Mouse (Mus musculus) cortical plate, adult 2 months (tissue): Measurements from ENCODE around the gene Kif1b.

Experiments used
- CTCF ChIP-seq: fragments of 200-500 bp; IDR thresholded peaks from 2 replicates; pipeline ENCODE4 v1.5.1; 2011; ENCODE audit warnings: mild to moderate bottlenecking, control low read depth, low read length; ENCODE audit not compliant: insufficient read depth; ENCODE audit errors: extremely low read depth
- POLR2A ChIP-seq: fragments of 200-500 bp; IDR thresholded peaks from 2 replicates; pipeline ENCODE4 v1.6.1; 2011; ENCODE audit warnings: mild to moderate bottlenecking, low read length, control low read depth; ENCODE audit not compliant: insufficient read depth; ENCODE audit errors: extremely low read depth

- no peak for TF ChIP-seq POLR2A
- no peak for TF ChIP-seq CTCF
These were observed 116.4 kb downstream of the Kif1b start for GRCm38 (mm10) chr4:149191103-149191502.
